Mouse (Mus musculus) cerebellum, adult 11-12 months (tissue): ENCODE results near the gene D630039A03Rik.
A peak's percentile ranks its signal among the peaks of the same experiment; 100 is the strongest.
"Not testable (repeated sequence)": the region's sequence is repeated elsewhere in the genome, so short reads cannot be mapped to it uniquely, and the experiment has no call there.

Experiments used
- DNase-seq: peaks from one replicate; pipeline ENCODE4 v3.0.0; 2022

Gene D630039A03Rik

GRCm38 (mm10) chr4:57924556-57925071, 8.5 kb upstream of the D630039A03Rik start:
- DNase-seq = no peak

- DNase-seq = no peak
Measured at GRCm38 (mm10) chr4:57922171-57922570, 6.1 kb upstream of the D630039A03Rik start.

DNA sequence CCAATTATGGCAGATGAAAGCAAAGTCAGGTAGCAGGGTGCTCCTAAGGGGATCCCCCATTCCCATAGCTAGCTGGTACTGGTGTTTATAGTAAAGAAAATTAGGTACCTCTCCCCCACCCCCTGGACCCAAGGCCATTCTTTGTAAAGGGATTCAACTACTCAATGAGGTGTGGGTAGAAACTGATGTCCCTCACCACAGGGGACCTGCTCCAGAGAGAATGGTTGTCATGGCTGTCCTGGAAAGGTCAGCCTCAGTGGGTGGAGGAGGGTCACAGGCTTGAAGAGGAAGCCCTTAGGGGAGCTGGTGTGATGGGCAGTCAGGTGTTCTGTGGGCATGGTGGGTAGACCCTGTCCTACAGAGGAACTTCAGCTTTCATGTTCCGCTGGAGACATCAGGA, 4.4 kb upstream of the D630039A03Rik start:
- DNase-seq = no peak

- no peak for DNase-seq
Measured at GRCm38 (mm10) chr4:57919494-57920423, 3.7 kb upstream of the D630039A03Rik start.

DNA sequence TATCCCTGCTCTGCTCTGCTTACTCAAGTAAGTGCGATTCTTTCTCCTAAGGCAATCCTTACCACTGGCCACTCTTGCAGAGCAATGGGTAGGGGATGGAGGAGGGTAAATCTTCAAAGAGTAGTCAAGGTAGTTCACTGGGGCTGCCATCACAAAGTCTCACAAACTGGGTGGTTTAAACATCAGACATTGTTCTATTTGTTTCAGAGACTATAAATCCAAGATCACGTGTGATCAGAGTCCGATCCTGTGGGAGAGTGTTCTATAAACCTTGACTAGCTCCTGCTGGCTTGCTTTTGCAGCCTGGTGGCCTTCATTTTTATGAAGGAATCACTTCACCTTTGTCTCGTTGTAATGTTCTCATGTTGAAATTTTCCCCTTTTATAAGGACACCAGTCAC, 614 bp upstream of the D630039A03Rik start:
- DNase-seq = no peak

DNA sequence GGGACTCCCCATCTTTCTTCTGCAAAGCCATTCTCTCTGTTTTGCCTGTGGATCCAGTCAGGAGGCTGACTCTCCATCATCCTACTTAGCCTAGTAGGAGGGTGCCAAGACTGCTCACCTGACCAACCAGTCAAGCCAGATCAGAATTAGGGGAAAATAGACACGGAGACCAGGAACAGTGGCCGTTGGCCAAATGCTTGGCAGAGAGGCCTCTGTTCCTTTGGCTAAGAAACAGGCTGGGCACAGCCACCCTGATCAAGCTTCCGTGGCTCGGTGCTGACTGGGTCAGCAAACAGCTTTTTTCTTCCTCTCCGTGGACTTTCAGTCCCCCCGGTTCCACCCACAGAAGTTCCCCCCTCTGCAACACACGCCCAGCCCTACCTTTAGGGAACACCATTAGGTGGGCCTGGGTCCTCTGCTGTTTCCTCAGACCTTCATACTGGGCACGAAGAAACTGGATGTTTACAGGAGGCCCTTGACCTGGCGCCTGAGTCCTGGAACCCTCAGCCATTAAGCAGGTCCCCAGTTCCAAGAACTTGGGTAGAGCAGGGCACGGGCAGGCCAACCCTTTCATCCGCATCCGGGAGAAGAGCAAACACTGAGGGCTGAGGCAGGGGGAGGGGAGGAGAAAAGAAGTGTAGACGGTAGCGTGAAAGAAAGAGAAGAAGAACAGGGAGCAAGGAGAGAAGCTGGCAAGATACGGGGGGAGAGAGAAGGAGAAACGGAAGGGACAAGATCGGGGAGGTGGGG, 706 bp downstream of the D630039A03Rik start:
- DNase-seq = peak; percentile 84

- peak; percentile 17 for DNase-seq
Measured at GRCm38 (mm10) chr4:57914193-57915190, 1.6 kb downstream of the D630039A03Rik start.

DNA sequence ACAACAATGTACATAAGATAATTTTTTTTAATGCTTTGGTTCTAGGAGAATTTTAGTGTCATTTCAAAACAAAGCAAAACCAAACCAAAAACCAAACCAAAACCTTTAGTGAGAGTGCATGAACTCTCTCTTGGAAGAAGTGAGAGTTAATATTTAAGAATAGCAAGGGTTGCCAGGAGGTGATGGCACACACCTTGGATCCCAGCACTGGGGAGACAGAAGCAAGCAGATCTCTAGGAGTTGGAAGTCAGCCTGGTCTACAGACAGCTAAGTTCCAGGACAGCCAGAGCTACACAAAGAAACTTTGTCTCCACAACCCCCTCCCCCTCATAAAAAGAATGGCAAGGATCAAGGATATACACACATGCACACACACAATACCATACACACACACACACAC, 3.1 kb downstream of the D630039A03Rik start:
- DNase-seq = no peak

GRCm38 (mm10) chr4:57908860-57909259, 7.2 kb downstream of the D630039A03Rik start:
- no peak for DNase-seq

GRCm38 (mm10) chr4:57906708-57907107, 9.4 kb downstream of the D630039A03Rik start:
- no peak for DNase-seq

DNA sequence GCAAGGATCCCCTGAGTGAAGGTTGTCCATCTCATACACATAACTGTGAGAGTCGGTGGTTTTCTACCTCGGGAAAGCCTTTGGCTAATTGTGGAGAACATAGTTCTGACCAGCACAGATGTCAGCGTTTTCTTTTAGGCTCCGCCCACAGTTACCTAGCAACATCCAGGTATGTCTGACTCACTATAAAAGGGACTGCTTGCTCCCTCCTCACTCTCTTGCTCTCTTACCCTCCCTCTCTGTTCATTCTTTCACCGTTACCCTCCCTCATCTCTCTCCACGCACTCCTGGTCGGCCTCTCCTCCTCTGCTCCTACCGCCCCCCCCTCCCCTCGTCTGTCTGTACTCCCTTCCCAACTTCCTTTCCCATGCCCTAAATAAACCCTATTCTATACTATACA, 11.5 kb downstream of the D630039A03Rik start:
- DNase-seq = no peak

GRCm38 (mm10) chr4:57904211-57904610, 11.9 kb downstream of the D630039A03Rik start:
- DNase-seq = no peak

DNA sequence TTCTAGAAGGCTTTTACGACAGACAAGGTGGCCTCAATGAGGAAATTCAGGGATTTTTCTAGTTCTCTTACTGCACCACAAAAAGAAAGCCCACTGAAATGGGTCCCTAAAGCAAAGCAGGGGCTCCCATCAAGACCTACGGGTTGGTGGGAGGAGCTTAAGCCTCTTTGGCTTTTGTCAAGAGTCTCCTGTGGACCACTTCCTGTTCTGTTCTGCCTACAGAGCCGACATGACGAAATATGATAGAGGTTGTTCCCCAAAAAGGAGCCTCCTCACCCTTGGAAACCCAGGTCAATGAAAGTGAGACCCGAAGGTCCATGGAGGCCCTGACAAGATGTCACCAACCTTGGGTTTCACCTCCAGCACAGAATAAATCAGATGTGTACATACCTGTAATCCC, 13.5 kb downstream of the D630039A03Rik start:
- no peak for DNase-seq

- DNase-seq = no peak
Measured at GRCm38 (mm10) chr4:57901210-57901609, 14.9 kb downstream of the D630039A03Rik start.

DNA sequence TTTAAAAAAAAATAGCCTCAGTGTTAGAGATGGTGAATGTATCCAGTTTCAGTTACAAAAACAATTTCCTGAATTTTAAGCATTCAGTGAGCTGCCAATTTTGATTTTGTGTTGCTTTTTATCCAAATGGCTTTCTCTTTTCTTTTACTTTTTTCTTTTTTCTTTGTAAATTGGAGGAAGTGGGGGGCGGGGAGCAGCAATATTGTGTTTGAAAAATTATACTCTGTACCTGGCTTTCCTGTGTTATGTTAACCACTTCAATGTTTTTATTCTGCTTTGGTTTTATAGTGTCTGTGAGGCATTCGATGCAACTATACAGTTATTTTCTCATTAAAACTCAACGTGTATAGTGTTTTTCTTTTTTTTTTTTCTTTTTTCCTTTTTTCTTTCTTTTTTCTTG, 19.5 kb downstream of the D630039A03Rik start:
- no peak for DNase-seq

DNA sequence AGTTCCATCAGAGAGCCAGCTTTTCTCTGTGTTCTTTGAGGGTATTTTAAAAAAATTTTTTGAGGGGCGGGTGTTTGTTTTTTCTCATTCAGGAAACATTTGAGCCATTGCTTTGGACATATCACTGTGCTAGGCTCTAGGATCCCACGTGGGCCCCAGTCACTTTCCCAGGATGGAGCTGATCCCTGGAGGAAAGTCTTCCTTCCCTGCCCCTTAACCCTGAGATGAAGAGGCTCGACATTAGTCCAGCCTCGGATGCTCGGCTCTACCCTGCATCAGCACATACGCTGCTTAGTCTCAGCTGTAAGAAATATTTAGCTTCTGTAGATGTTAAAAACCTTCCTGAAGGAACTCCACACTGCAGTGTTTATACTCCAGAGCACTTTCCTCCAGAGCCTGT, 20.2 kb downstream of the D630039A03Rik start:
- no peak for DNase-seq

DNA sequence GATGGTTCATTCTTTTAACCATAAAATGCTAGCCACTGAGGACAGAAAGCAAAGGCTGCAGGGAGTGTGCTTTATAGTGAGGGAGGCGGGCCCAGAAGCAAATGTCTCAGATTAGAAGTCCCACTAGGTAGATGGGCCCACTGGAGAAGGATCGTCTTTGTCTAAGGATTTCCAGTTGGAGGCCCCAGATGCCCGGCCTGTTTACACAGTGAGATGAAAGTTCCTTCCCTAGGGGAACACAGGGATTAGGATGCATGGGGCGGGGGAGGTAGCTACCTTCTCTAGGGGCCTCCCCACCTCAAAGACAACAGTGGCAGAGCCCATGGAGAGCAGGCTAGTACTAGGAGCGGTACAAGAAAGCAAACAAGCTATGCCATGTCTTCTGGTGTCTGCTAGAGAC, 21.0 kb downstream of the D630039A03Rik start:
- DNase-seq = no peak

- DNase-seq = no peak
Measured at GRCm38 (mm10) chr4:57892001-57892586, 24.0 kb downstream of the D630039A03Rik start.

GRCm38 (mm10) chr4:57889773-57890172, 26.3 kb downstream of the D630039A03Rik start:
- no peak for DNase-seq

DNA sequence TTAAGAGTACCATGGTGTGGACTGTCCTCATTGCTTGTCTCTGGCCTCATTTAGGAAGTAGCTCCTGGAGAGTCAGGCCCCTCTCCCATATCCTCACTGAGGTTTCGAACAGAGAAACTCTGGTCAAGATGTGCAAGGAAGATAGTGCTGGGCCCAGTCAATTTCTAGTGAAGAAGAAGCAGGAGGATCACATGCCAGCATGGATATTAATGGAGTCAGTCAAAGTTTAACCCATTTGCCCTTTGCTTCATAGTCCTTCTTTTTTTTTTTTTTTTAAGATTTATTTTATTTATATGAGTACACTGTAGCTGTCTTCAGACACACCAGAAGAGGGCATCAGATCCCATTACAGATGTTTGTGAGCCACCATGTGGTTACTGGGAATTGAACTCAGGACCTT, 27.1 kb downstream of the D630039A03Rik start:
- DNase-seq = not testable (repeated sequence)

GRCm38 (mm10) chr4:57888246-57888645, 27.9 kb downstream of the D630039A03Rik start:
- no peak for DNase-seq

DNA sequence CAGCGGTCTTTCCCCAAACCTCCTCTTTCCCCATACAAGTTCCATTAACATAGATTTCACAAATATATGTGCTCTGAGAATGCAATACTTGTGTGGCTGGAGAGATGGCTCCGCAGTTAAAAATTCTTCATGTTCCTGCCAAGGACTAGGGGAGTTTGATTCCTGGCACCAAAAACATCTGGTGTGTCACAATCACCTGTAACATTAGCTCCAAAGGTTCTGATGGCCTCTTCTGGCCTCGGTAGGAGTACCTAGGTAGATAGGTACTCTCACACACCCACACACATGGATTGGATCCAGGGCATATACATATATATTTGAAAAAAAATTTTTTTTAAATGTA, 29.2 kb downstream of the D630039A03Rik start:
- no peak for DNase-seq
